Mouse (Mus musculus) small intestine, adult 2 months (tissue): Measurements from ENCODE around the gene Atp2b2.

ENCODE experiments used
- CTCF ChIP-seq: fragments of 200-500 bp; IDR thresholded peaks from 2 replicates; pipeline ENCODE4 v1.5.1; 2012; ENCODE audit warnings: low read depth, mild to moderate bottlenecking, control low read depth, inconsistent platforms, low read length, moderate library complexity, mixed read lengths; ENCODE audit not compliant: insufficient replicate concordance, insufficient read length; ENCODE audit errors: extremely low read depth
- POLR2A ChIP-seq: fragments of 200-500 bp; IDR thresholded peaks from 2 replicates; pipeline ENCODE4 v1.6.1; 2012; ENCODE audit warnings: low read depth, mild to moderate bottlenecking, control low read depth, inconsistent platforms, low read length, moderate library complexity

DNA sequence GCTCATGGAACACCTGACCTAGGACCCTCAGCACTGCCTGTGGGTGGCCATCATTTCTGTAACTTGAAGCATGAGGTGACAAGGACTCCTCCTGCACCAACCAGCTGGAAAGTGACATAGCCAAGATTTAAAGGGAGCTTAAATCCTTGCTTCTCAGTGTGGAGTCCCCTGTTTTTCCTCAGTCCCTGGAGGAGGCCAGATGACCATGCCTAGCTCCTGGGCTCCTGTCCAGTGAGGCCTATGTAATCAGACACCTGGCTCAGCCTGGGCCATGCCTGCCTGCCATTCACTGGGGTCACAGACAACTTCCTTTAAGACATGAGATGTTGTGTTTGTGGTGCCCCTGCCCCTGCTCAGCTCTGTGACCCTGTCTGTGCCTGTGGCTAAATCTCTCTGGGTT lies 36.1 kb upstream of the Atp2b2 start:
- TF ChIP-seq CTCF (no peak), POLR2A (no peak)
